Mouse (Mus musculus) ovary, adult 10 weeks (tissue): ENCODE data around the gene Olfr1458. TPM values are rescaled to one million over a fixed set of nuclear protein-coding genes. Genes with fewer than 3 reads are reported as not detected.

Experiments used
- polyA plus RNA-seq: library from polyadenylated mRNA; stranded (reverse); fragments of 350-450 nt; fragmentation: Illumina TruSeq; extraction: RNeasy Lipid Tissue Mini Kit (QIAGEN cat#74804); gene quantifications from one replicate; pipeline ENCODE4 v1.2.3, GENCODE M21; 2014

Gene Olfr1458
- not detected for polyA plus RNA-seq

GRCm38 (mm10) chr19:13106675-13107074 is at the start of gene Olfr1458:
Gene Olfr1458 (minus strand): TSS chr19:13106775.

GRCm38 (mm10) chr19:13149449-13149848 is 42.9 kb upstream of the Olfr1458 start, which contains the start of gene Olfr1459:
Gene Olfr1459 (minus strand): TSS chr19:13149549.

GRCm38 (mm10) chr19:13097791-13098190 is 8.8 kb downstream of the Olfr1458 start, which contains the start of gene Olfr1457:
Gene Olfr1457 (minus strand): TSS chr19:13097891.

GRCm38 (mm10) chr19:13060310-13060709 is 46.3 kb downstream of the Olfr1458 start, which contains the start of gene Olfr1454:
Gene Olfr1454 (plus strand): TSS chr19:13060610.

Other genes starting within 250 kb of the Olfr1458 start
- gene Olfr1444, start 249.5 kb downstream of the Olfr1458 start, polyA plus RNA-seq, result not detected
- gene Olfr1445, start 222.9 kb downstream of the Olfr1458 start, polyA plus RNA-seq, result not detected
- gene Olfr1446, start 213.3 kb downstream of the Olfr1458 start, polyA plus RNA-seq, result not detected
- gene Olfr1447, start 203.0 kb downstream of the Olfr1458 start, polyA plus RNA-seq, result not detected
- not detected for gene Olfr1448, start 182.4 kb downstream of the Olfr1458 start, polyA plus RNA-seq
- not detected for gene Olfr1449, start 175.9 kb downstream of the Olfr1458 start, polyA plus RNA-seq
- gene Olfr1450, start 156.5 kb downstream of the Olfr1458 start, polyA plus RNA-seq, result not detected
- gene Olfr1451, start 111.8 kb downstream of the Olfr1458 start, polyA plus RNA-seq, result not detected
- gene Olfr1453, start 78.4 kb downstream of the Olfr1458 start, polyA plus RNA-seq, result not detected
- gene Olfr1454, start 46.2 kb downstream of the Olfr1458 start, polyA plus RNA-seq, result not detected
- not detected for gene Olfr1457, start 8.9 kb downstream of the Olfr1458 start, polyA plus RNA-seq
- gene Olfr1459, start 42.8 kb upstream of the Olfr1458 start, polyA plus RNA-seq, result not detected
- not detected for gene Olfr1461, start 56.2 kb upstream of the Olfr1458 start, polyA plus RNA-seq
- not detected for gene Olfr1462, start 79.0 kb upstream of the Olfr1458 start, polyA plus RNA-seq
- not detected for gene Olfr1463, start 124.6 kb upstream of the Olfr1458 start, polyA plus RNA-seq
- gene Olfr1465, start 208.8 kb upstream of the Olfr1458 start, polyA plus RNA-seq, result not detected
- not detected for gene Olfr1466, start 232.1 kb upstream of the Olfr1458 start, polyA plus RNA-seq